Mouse (Mus musculus) embryonic facial prominence, embryonic 12.5 days (tissue): ENCODE results near the gene Skap1. TPM values are rescaled to one million over a fixed set of nuclear protein-coding genes. Genes with fewer than 3 reads are reported as not detected.
"Not testable (repeated sequence)": the region's sequence is repeated elsewhere in the genome, so short reads cannot be mapped to it uniquely, and the experiment has no call there.

ENCODE experiments used
- ATAC-seq: fragments of 200-750 bp; cut with Nextera tagmentation; 2 replicates; pipeline ENCODE4 v1.8.0; 2017; ENCODE audit not compliant: insufficient number of reproducible peaks, insufficient read depth, low FRiP score, low TSS enrichment
- H3K27ac ChIP-seq: fragments of 300-500 bp; sonication (generic); 2 replicates; pipeline ENCODE4 v1.5.1; 2016; ENCODE audit warnings: mild to moderate bottlenecking
- H3K27me3 ChIP-seq: fragments of 300-500 bp; sonication (generic); 2 replicates; pipeline ENCODE4 v1.6.1; 2016; ENCODE audit warnings: mild to moderate bottlenecking, moderate library complexity
- H3K36me3 ChIP-seq: fragments of 300-500 bp; sonication (generic); 2 replicates; pipeline ENCODE4 v1.6.1; 2016; ENCODE audit warnings: mild to moderate bottlenecking
- H3K4me1 ChIP-seq: fragments of 300-500 bp; sonication (generic); 2 replicates; pipeline ENCODE4 v1.6.1; 2016
- H3K4me2 ChIP-seq: fragments of 300-500 bp; sonication (generic); replicated peaks from 2 replicates; pipeline ENCODE4 v1.6.1; 2016; ENCODE audit warnings: mild to moderate bottlenecking, moderate library complexity
- H3K4me3 ChIP-seq: fragments of 300-500 bp; sonication (generic); 2 replicates; pipeline ENCODE4 v1.5.1; 2016; ENCODE audit warnings: mild to moderate bottlenecking
- H3K9ac ChIP-seq: fragments of 300-500 bp; sonication (generic); 2 replicates; pipeline ENCODE4 v1.6.1; 2016; ENCODE audit warnings: mild to moderate bottlenecking, moderate library complexity
- H3K9me3 ChIP-seq: fragments of 300-500 bp; sonication (generic); 2 replicates; pipeline ENCODE4 v1.6.1; 2016; ENCODE audit warnings: mild to moderate bottlenecking, moderate library complexity
- WGBS: fragments of 180-500 bp; shearing (Covaris S2); methylation state at CpG from one replicate; pipeline ENCODE4 v1.1.7; 2016; 5-methylcytosine and 5-hydroxymethylcytosine counted together
- polyA plus RNA-seq: library from polyadenylated mRNA; unstranded; fragments of >200 nt; fragmentation: Nextera tagmentation; extraction: Ambion mirVana; gene quantifications from 2 replicates; pipeline ENCODE4 v1.2.1, GENCODE M21; 2016

Gene Skap1
- polyA plus RNA-seq, 1 experiment from 2014 or later: 0.32 TPM

DNA sequence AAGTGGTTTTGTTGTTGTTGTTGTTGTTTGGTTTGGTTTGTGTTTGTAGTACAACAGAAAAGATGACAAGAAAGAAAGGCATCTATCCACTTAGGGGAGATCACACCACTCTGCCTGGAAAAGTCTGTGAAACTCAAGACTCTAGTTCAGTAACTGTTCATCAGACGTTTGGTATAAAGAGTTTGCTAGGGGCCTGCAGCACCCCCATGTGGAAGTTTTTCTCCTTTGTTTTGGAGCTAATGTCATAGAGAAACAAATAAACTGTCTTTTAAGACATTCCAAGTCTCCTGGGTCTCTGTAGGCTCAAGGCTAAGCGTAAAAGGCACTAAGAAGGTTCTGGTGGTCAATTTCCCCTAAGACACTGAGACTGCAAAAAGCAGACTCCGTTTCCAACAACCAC is 311.7 kb downstream of the Skap1 start:
- Histone ChIP-seq H3K9ac (no peak overlapping the region), H3K4me1 (peaks cover 8% of the 10 kb centered on the region), H3K4me2 (peak overlapping the region; percentile 75), H3K27ac (no peak overlapping the region), H3K4me3 (0 out of 2 replicates have a peak overlapping the region, but pooled peaks have one; percentile 68), H3K27me3 (no peaks in the 10 kb centered on the region), H3K36me3 (peaks cover 23% of the 10 kb centered on the region), H3K9me3 (no peaks in the 10 kb centered on the region)
- WGBS: 46% methylated on average over 3 of the region's 3 CpGs
- no peak for ATAC-seq

DNA sequence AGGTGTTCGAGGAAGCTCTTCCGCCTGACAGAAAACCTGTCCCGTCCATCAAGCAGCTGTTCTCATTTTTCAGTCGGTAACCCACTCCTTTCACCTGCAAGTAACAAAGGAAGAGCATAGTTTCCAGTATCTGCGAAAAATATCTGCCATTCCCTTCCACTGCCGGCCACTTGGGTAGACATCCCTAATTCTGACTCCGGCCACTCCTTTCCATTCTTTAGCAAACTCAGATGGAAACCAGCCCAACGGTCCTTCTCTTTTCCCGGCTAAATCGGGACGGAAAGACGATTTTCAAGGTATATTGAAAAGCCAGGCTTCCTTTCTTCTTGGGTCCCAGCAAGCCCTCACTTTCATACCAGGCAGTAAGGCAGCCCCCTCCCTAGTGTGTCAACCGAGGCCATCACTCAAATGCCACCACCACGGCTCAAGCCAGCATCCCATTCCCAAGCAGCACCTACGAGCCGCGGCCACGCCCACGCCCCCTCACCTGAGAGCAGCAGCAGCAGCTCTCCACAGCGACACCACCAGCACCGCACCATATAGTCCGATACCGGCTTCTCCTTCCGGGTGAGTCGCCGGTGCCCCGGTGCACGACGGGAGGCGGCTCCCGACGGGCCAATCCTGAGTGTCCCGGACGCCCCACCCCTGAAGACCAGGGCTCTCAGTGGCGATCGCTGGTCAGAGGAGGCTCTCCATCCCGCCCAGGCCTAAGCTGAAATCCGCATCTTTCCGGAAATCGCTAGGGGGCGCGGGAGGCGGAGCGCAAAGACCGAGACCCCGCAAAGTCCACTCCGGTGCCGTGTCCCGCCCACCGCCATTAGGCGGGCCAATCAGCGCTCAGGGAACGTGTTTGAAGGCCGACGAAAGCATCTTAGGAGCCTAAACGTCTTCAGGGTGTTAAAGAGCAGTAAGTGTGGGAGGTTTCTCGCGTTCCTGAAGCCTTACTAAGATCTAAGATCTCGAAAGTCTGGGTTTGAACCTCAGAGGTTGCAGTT is 312.9 kb downstream of the Skap1 start, which contains the start of gene Snx11:
Snx11 (minus strand) TSS at position 592 of the 995 bp plus-strand sequence.
- peak within 1 kb of the TSS; percentile 55 for H3K9ac ChIP-seq
- peaks cover 11% of the 10 kb centered on the region; the same call in 1 of the 2 replicates for H3K36me3 ChIP-seq
- ATAC-seq: peak; percentile 99
- H3K27me3 ChIP-seq: no peaks in the 10 kb centered on the region
- peaks cover 8% of the 10 kb centered on the region for H3K4me1 ChIP-seq
- H3K4me3 ChIP-seq: peak within 1 kb of the TSS; percentile 68
- H3K9me3 ChIP-seq: no peaks in the 10 kb centered on the region
- 1% methylated on average over 59 of the region's 59 CpGs for WGBS
- H3K4me2 ChIP-seq: peak within 1 kb of the TSS; percentile 75
- peak within 1 kb of the TSS; percentile 69 for H3K27ac ChIP-seq

DNA sequence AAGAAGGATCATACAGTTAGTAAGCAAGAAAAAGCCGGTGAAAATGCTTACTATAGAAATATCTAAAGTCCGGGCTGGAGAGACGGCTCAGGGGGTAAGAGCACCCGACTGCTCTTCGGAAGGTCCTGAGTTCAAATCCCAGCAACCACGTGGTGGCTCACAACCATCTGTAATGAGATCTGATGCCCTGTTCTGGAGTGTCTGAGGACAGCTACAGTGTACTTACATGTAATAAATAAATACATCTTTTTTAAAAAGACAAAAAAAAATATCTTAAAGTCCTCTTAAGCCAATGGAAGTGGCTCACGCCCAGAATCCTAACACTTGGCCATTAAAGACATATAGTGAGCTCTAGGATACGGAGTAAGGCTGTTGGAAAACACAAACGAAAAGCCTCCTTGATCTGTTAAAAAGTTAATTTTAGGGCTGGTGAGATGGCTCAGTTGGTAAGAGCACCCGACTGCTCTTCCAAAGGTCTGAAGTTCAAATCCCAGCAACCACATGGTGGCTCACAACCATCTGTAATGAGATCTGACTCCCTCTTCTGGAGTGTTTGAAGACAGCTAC is 313.8 kb downstream of the Skap1 start:
- peak overlapping the region; percentile 75 for H3K4me2 ChIP-seq
- H3K27me3 ChIP-seq, H3K36me3 ChIP-seq, ATAC-seq, H3K4me1 ChIP-seq, H3K9me3 ChIP-seq: not testable (repeated sequence)
- 72% methylated on average over 10 of the region's 10 CpGs for WGBS
- H3K9ac ChIP-seq: peak overlapping the region; percentile 55
- peak overlapping the region; percentile 68 for H3K4me3 ChIP-seq
- peak overlapping the region; percentile 69; the same call in 1 of the 2 replicates for H3K27ac ChIP-seq

DNA sequence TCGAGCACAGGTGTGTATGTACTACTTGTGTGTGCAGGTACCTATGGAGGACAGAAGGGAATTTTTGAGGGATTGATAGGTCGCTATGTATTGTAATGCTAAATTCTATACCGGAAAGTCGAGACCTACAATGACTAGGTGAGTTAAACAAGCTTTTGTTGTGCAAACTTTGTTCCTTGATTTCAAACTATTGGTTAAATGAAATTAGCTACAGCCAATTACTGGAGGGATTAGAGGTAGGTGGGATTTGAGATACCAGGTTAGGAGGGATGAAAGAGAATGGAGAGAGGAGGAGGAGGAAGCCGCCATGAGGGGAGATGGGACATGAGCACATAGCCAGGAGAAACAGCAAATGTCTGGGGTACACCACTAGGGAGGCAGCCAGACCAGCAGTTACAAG is 315.9 kb downstream of the Skap1 start:
- no peak overlapping the region for H3K4me3 ChIP-seq

DNA sequence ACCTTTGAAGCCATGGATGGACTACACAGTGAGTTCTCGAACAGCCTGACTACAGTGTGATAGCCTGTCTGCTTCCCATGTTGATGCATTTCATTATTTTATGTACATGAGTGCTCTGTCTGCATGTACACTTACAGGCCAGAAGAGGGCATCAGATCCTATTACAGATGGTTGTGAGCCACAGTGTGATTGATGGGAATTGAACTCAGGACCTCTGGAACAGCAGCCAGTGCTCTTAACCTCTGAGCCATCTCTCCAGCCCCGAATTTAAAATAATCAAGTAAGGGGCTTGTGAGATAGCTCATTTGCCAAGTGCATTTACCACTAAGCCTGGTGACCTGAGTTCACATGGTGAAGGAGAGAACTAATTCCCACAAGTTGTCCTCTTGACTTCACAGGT is 317.0 kb downstream of the Skap1 start:
- peaks cover 6% of the 10 kb centered on the region for H3K4me1 ChIP-seq
- ATAC-seq: no peak
- H3K9ac ChIP-seq: no peak overlapping the region
- H3K4me3 ChIP-seq: no peak overlapping the region
- no peaks in the 10 kb centered on the region for H3K36me3 ChIP-seq
- no peaks in the 10 kb centered on the region for H3K9me3 ChIP-seq
- H3K27me3 ChIP-seq: 0 out of 2 replicates have a peak, but pooled peaks cover 2% of the 10 kb centered on the region
- no peak overlapping the region for H3K4me2 ChIP-seq
- H3K27ac ChIP-seq: no peak overlapping the region
- WGBS: 79% methylated on average over 2 of the region's 2 CpGs

More for the DNA sequence above, 315.9 kb downstream of the Skap1 start:
- H3K27ac ChIP-seq: no peak overlapping the region
- H3K9me3 ChIP-seq: no peaks in the 10 kb centered on the region
- 0 out of 2 replicates have a peak, but pooled peaks cover 2% of the 10 kb centered on the region for H3K27me3 ChIP-seq
- H3K4me1 ChIP-seq: peaks cover 8% of the 10 kb centered on the region
- H3K4me2 ChIP-seq: no peak overlapping the region
- no peaks in the 10 kb centered on the region for H3K36me3 ChIP-seq
- no peak for ATAC-seq
- 69% methylated on average over 5 of the region's 5 CpGs for WGBS
- H3K9ac ChIP-seq: no peak overlapping the region

DNA sequence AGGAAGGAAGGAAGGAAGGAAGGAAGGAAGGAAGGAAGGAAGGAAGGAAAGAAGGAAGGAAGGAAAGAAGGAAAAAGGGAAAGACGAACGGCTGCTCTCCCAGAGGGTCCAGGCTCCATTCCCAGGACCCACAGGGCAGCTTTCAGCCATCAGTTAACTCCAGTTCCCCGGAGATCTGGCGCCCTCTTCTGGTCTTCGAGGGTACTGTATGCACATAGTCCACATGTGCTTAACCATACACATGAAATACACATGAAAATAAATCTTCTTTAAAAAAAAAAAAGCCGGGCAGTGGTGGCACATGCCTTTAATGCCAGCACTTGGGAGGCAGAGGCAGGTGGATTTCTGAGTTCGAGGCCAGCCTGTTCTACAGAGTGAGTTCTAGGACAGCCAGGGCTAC is 320.5 kb downstream of the Skap1 start:
- WGBS: 12% methylated on average over 7 of the region's 7 CpGs
- not testable (repeated sequence) for H3K4me2 ChIP-seq, H3K4me1 ChIP-seq, H3K4me3 ChIP-seq, H3K9ac ChIP-seq, H3K9me3 ChIP-seq, H3K27me3 ChIP-seq, H3K27ac ChIP-seq, ATAC-seq, H3K36me3 ChIP-seq

DNA sequence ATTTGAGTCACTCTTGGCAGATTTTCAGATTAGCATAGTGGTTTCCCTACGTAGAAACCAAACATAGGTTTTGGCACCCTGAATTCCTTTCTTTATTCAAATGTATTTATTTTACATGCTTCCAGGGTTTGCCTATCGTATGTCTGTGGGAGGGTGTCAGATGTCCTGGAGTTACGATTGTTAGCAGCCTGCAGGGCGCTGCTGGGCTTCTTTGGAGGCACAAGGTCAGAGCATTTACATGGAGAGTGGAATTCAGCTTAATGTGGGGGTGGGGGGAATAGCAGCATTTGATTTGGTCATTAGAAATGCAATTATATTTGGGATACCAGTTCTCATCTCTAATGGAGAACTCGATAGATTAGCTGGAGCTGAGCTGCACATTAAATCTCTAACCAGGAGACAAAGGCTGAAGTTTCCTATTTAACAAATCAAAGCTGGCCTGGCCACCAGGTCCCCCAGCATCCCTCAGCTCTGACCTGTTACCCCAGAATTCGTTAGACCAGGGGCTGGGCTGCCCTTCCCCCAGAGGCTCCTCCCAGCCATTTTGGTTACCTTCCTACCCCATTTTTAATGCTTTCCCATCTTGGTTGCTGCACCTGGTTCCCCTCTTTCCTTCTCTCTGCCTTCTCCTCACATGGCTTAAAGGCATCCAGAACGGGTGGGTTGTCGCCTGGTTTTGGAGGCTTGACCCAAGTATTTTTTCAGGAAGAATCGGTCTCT is 322.5 kb downstream of the Skap1 start:
- WGBS: 26% methylated on average over 9 of the region's 9 CpGs
- no peak for ATAC-seq
- H3K4me1 ChIP-seq: peaks cover 17% of the 10 kb centered on the region

DNA sequence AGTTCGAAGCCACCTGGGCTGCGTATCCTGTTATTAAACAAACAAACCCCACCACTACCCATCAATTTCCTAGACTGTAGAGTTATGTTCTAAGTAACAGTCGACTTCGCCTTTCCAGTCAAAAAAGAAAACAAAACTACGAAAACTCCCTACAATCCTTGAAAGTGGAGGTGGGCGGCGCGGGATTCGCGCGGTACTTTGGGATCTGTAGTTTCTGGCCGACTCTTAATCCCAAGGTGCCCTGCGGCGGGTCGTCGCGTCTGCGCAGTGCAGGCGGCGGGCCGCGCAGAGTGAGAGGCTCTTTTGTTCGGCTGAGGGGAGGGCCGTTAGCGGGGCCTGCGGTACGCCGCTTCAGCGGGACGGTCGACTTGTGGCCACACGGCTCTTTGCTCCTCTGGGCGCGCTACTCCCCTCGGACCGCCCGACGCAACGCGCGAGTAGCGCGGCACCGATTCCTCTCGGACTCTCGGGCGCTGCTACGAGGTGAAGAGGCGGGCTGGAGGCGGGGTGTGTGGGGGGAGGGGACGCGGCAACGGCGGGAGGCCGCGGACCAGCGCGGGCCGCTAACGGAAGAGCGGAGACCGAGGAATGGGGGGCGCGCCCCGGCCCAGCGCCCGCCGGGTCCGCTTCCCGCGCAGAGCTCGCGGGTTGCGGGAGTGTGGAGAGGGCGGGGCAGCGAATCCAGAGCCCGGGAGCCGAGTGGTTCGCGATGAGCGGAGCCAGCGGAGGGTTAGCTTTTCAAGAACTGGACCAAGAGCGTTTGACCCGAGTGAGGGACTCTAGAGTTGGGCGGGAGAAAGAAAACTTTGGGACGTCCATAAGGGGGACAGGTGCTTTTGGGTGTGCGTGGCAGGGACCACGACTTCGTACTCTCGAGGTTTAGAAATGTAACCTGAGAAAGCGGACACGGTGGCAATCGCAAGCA is 324.7 kb downstream of the Skap1 start, which contains the start of gene Cbx1:
Cbx1 (plus strand) TSS at position 257 of the 925 bp plus-strand sequence.
- 1% methylated on average over 93 of the region's 93 CpGs for WGBS
- H3K4me1 ChIP-seq: peaks cover 28% of the 10 kb centered on the region
- ATAC-seq: peak; percentile 95
- no peaks in the 10 kb centered on the region for H3K9me3 ChIP-seq
- 0 out of 2 replicates have a peak, but pooled peaks cover 2% of the 10 kb centered on the region for H3K27me3 ChIP-seq
- peak within 1 kb of the TSS; percentile 98 for H3K27ac ChIP-seq
- no peaks in the 10 kb centered on the region for H3K36me3 ChIP-seq
- H3K9ac ChIP-seq: peak within 1 kb of the TSS; percentile 90
- H3K4me3 ChIP-seq: peak within 1 kb of the TSS; percentile 91
- peak within 1 kb of the TSS; percentile 93 for H3K4me2 ChIP-seq

More for the DNA sequence above, 322.5 kb downstream of the Skap1 start:
- H3K36me3 ChIP-seq: no peaks in the 10 kb centered on the region
- H3K4me3 ChIP-seq: no peak overlapping the region
- no peak overlapping the region for H3K9ac ChIP-seq
- H3K27me3 ChIP-seq: 0 out of 2 replicates have a peak, but pooled peaks cover 2% of the 10 kb centered on the region
- H3K27ac ChIP-seq: 0 out of 2 replicates have a peak overlapping the region, but pooled peaks have one; percentile 23
- H3K4me2 ChIP-seq: no peak overlapping the region
- H3K9me3 ChIP-seq: no peaks in the 10 kb centered on the region

DNA sequence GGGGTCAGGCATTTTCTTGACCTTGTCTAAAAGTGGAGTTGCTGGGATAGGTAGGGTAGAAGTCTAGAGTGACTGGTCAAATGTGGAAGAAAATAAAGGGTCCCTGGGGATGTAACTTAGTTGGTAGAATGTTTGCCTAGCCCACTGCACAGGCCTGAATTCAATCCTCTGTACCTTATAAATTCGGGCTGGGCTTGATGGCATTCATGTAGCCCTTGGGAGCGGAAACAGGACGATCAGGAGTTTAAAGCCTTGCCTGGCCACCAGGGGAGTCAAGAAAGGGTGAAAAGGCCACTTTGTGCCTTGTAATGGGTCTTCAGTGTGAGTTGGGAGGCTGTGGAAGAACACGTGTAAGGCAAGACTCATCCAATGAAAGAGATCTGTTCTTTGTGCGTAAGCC is 325.6 kb downstream of the Skap1 start:
- H3K9ac ChIP-seq: peak overlapping the region; percentile 90
- H3K36me3 ChIP-seq: no peaks in the 10 kb centered on the region
- peak overlapping the region; percentile 91 for H3K4me3 ChIP-seq
- WGBS: 9% methylated on average over 5 of the region's 5 CpGs
- H3K27ac ChIP-seq: 0 out of 2 replicates have a peak overlapping the region, but pooled peaks have one; percentile 98
- peak overlapping the region; percentile 93 for H3K4me2 ChIP-seq
- no peaks in the 10 kb centered on the region for H3K9me3 ChIP-seq
- peaks cover 28% of the 10 kb centered on the region for H3K4me1 ChIP-seq
- no peak for ATAC-seq
- H3K27me3 ChIP-seq: no peaks in the 10 kb centered on the region

DNA sequence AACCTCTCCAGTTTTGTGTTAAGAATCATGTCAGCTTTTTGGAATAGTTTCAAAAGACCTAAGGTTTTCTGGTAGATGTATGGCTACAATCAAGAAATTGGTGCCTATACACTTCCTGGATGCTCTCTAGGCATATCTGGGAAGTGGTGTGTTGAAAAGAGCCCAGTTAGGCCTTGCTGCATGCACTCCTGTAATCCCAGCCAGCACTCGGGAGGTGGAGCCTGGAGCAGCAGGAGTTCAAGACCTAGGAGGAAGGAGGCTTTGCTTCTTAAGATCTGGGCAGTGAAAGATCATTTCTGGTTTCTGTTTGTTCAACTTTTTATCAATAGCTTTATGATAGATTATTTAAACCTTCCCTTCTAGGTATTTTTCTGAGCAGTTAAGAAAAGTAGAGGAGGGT is 326.3 kb downstream of the Skap1 start:
- Histone ChIP-seq H3K27ac (no peak overlapping the region), H3K4me3 (peak overlapping the region; percentile 91), H3K27me3 (no peaks in the 10 kb centered on the region), H3K4me2 (peak overlapping the region; percentile 93), H3K36me3 (peaks cover 5% of the 10 kb centered on the region; the same call in 1 of the 2 replicates), H3K9me3 (no peaks in the 10 kb centered on the region), H3K9ac (peak overlapping the region; percentile 90), H3K4me1 (peaks cover 28% of the 10 kb centered on the region)
- 15% methylated on average over 1 of the region's 1 CpGs for WGBS
- ATAC-seq: no peak
